Mouse (Mus musculus) heart, postnatal 0 days (tissue): ENCODE results near the gene Katna1. TPM values are rescaled to one million over a fixed set of nuclear protein-coding genes. Genes with fewer than 3 reads are reported as not detected.

Experiments used
- ATAC-seq: fragments of 200-750 bp; cut with Nextera tagmentation; 2 replicates; pipeline ENCODE4 v1.8.0; 2017; ENCODE audit warnings: low read depth, moderate number of reproducible peaks, moderate library complexity; ENCODE audit not compliant: insufficient read depth
- DNase-seq: peaks from one replicate; pipeline ENCODE4 v3.0.0-alpha.2; 2016; ENCODE audit warnings: low spot score
- H3K27ac ChIP-seq: fragments of 300-500 bp; sonication (generic); 2 replicates; pipeline ENCODE4 v1.5.1; 2014; ENCODE audit warnings: low read depth, mild to moderate bottlenecking
- H3K27me3 ChIP-seq: fragments of 300-500 bp; sonication (generic); 2 replicates; pipeline ENCODE4 v1.6.1; 2014; ENCODE audit warnings: low read length, mixed read lengths; ENCODE audit not compliant: control insufficient read depth, insufficient read depth
- H3K36me3 ChIP-seq: fragments of 300-500 bp; sonication (generic); replicated peaks from 2 replicates; pipeline ENCODE4 v1.6.1; 2014; ENCODE audit warnings: low read length, mixed read lengths; ENCODE audit not compliant: control insufficient read depth, insufficient read depth
- H3K4me1 ChIP-seq: fragments of 300-500 bp; sonication (generic); 2 replicates; pipeline ENCODE4 v1.6.1; 2014; ENCODE audit warnings: antibody characterized with exemption; ENCODE audit not compliant: control insufficient read depth, insufficient read depth
- H3K4me2 ChIP-seq: fragments of 300-500 bp; sonication (generic); 2 replicates; pipeline ENCODE4 v1.6.1; 2014; ENCODE audit warnings: low read depth, mild to moderate bottlenecking, low read length, moderate library complexity
- H3K4me3 ChIP-seq: fragments of 300-500 bp; sonication (generic); 2 replicates; pipeline ENCODE4 v1.5.1; 2014; ENCODE audit warnings: low read depth, low read length
- H3K9ac ChIP-seq: fragments of 300-500 bp; sonication (generic); replicated peaks from 2 replicates; pipeline ENCODE4 v1.6.1; 2014; ENCODE audit warnings: low read depth, low read length, mixed read lengths
- H3K9me3 ChIP-seq: fragments of 300-500 bp; sonication (generic); replicated peaks from 2 replicates; pipeline ENCODE4 v1.6.1; 2016; ENCODE audit warnings: low read length; ENCODE audit not compliant: control insufficient read depth
- CTCF ChIP-seq: IDR thresholded peaks from 2 replicates; pipeline ENCODE4 v1.5.1; 2016; ENCODE audit warnings: antibody characterized with exemption, control low read depth, low read depth
- EP300 ChIP-seq: IDR thresholded peaks from 2 replicates; pipeline ENCODE4 v1.6.1; 2016; ENCODE audit warnings: antibody characterized with exemption, low read depth
- WGBS: fragments of 180-500 bp; shearing (Covaris S2); extraction: QIAGEN DNeasy Blood & Tissue Kit; methylation state at CpG from one replicate; pipeline ENCODE4 v1.1.7; 2014; 5-methylcytosine and 5-hydroxymethylcytosine counted together
- polyA plus RNA-seq: library from polyadenylated mRNA; unstranded; fragments of >200 nt; fragmentation: Nextera tagmentation; extraction: Ambion mirVana; gene quantifications from 2 replicates; pipeline ENCODE4 v1.2.1, GENCODE M21; 2015
- total RNA-seq: library from RNA; depleted of rRNA; stranded (reverse); fragments of >200 nt; gene quantifications from 2 replicates; pipeline ENCODE4 v1.2.3, GENCODE M21; 2014; ENCODE audit warnings: low replicate concordance

Katna1 gene
- total and polyA plus RNA-seq, 2 experiments from 2014 or later: 22.8 to 36.0 TPM

DNA sequence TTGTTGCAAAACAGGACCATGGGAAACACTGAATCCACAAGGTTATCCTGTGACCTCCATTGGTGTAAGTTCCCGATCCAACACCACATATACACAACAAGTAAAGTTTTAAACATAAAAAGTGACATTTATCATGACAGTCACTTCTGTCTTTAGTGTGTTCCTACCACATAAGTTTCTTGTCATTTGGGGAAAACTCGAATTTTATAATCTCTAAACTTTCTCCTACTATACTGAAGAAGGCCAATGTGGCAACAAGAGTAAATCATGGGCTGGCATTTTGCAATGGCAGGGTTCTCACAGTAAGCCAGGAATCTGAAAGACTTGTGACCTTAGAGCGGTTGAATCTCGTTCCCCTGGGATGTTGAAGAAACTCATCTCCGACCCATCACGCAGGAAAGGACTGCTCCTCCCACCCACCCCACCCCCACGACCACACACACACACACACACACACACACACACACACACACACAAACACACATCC lies 54.0 kb downstream of the Katna1 start:
- no peaks in the 10 kb centered on the region for H3K27me3 ChIP-seq
- H3K27ac ChIP-seq: no peak overlapping the region
- no peak for TF ChIP-seq CTCF
- no peak for TF ChIP-seq EP300
- H3K9ac ChIP-seq: peak overlapping the region; percentile 85
- peaks cover 29% of the 10 kb centered on the region for H3K36me3 ChIP-seq
- ATAC-seq (no peak), DNase-seq (no peak)
- WGBS: 23% methylated on average over 7 of the region's 7 CpGs
- peak overlapping the region; percentile 76 for H3K4me3 ChIP-seq
- no peaks in the 10 kb centered on the region for H3K4me1 ChIP-seq
- H3K9me3 ChIP-seq: no peaks in the 10 kb centered on the region
- H3K4me2 ChIP-seq: peak overlapping the region; percentile 87

DNA sequence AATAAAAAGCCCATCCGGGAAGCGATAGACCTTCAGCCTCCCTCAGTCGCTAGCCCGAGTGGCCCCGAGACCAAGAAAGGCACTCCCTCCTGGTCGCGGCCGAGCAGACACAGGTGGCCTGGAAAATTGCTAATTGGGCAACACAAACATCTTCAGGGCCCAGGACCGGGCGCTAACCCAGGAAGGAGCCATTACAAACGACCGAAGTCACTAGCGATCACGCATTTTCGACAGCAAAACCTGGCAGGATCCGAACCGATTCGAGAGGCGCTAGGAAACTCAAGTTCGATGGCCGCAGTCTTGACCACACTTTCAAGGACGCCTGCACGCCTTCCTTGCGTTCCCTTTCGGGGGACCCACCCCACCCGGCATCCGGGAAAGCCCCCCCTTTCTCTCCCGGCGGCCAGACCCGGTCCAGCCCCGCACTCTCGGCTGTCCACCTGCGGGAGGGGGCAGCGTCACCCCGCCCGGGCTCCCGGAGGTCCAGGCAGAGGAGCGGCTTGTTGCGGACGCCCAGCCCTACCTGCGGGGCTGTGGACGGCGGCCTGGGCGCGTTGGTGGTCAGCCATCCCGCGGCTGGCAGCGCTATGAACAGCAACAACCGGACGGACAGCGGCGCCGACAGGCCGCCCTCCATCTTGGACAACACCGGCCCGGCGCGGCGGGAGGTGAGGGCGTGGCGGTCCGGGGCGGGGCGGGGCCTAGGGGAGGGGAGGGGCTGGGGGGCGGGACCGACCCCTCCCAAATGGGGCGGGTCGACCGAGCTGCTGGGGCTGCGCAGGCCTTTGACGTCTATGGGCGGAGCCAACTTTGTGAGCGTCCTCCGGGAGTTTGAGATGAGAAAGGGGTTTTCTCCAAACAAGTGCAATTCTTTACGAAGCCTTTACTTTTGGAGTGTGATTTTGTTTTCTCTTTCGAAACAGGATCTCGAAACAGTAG lies 54.7 kb downstream of the Katna1 start:
- H3K9me3 ChIP-seq: no peaks in the 10 kb centered on the region
- peaks cover 26% of the 10 kb centered on the region for H3K36me3 ChIP-seq
- DNase-seq (peak; percentile 81), ATAC-seq (peak; percentile 97)
- peak overlapping the region; percentile 85 for H3K9ac ChIP-seq
- WGBS: under 1% methylated on average over 65 of the region's 77 CpGs
- H3K4me1 ChIP-seq: no peaks in the 10 kb centered on the region
- peak overlapping the region; percentile 76 for H3K4me3 ChIP-seq
- H3K27me3 ChIP-seq: no peaks in the 10 kb centered on the region
- peak overlapping the region; percentile 74 for H3K27ac ChIP-seq
- peak overlapping the region; percentile 87 for H3K4me2 ChIP-seq
- no peak for TF ChIP-seq CTCF
- no peak for TF ChIP-seq EP300

DNA sequence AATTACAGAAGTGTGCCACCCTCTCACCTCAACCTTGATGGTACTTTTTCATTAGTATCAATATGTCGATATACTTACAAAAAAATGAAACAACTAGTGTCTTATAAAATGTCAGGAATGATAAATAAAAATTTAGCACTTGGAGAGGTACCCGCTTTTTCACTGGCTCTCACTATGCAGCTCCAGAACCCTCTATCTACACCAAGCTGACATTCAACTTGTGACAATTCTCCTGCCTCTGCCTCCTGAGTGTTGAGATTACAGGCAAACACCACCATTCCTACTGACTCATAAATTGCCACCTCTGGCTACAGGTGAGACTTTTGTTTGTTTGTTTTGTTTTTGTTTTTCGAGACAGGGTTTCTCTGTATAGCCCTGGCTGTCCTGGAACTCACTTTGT lies 55.4 kb downstream of the Katna1 start:
- Histone ChIP-seq H3K4me3 (peak overlapping the region; percentile 76), H3K9ac (peak overlapping the region; percentile 85), H3K4me2 (peak overlapping the region; percentile 87), H3K4me1 (no peaks in the 10 kb centered on the region), H3K9me3 (no peaks in the 10 kb centered on the region), H3K27me3 (no peaks in the 10 kb centered on the region), H3K36me3 (peaks cover 22% of the 10 kb centered on the region), H3K27ac (peak overlapping the region; percentile 13; the same call in 1 of the 2 replicates)
- TF ChIP-seq EP300 (no peak), CTCF (no peak)
- ATAC-seq (no peak; the same call in 1 of the 2 replicates), DNase-seq (no peak)
- 46% methylated on average over 3 of the region's 3 CpGs for WGBS

DNA sequence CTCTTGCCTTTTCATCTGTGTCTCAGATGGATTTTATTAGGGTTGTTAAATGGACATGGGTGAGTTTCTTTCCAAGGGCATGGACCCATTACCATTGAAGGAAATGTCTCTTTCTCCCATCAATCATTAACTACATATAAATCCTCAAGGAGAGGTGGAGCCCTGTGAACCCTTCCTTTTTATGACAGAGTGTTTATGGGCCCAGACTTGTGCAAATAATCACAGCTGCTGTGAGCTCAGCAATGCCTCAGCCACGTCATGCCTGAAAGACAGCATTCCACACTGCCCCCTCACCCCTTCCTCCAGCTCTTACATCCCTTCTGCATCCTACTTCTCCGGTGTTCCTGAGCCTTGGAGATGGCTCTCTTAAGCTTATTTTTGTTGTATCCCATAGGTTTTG lies 61.5 kb downstream of the Katna1 start:
- Histone ChIP-seq H3K4me1 (0 out of 2 replicates have a peak, but pooled peaks cover 4% of the 10 kb centered on the region), H3K4me3 (no peak overlapping the region), H3K9ac (no peak overlapping the region), H3K27ac (no peak overlapping the region), H3K27me3 (no peaks in the 10 kb centered on the region), H3K4me2 (no peak overlapping the region), H3K9me3 (no peaks in the 10 kb centered on the region), H3K36me3 (peaks cover 10% of the 10 kb centered on the region; the same call in 1 of the 2 replicates)
- no peak for TF ChIP-seq EP300
- TF ChIP-seq CTCF: no peak
- ATAC-seq (no peak), DNase-seq (no peak)
- WGBS: 54% methylated on average over 2 of the region's 2 CpGs

DNA sequence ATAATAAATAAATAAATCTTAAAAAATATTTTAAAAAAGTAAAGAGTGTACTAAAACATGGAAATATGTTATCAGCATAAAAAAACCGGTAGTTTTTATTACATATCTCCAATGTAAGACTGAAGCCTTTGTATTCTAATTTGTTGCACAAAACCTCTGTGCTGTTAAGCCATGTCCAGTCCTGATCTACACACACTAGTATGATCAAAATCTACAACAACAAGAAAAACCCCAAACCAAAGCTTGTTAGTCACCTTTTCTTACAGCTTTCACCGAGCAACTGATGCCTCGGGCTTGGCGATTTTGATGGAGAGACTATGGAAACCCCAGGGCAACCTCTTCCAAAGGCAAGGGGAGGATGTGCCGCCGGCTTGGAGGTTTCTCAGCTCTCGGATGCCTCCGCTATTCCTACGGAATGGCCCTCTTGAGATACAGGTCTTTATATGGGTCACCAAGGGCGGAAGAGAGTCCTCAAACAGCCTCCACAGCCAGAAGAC lies 66.5 kb downstream of the Katna1 start:
- H3K27me3 ChIP-seq: no peaks in the 10 kb centered on the region
- H3K27ac ChIP-seq: peak overlapping the region; percentile 68
- peak; percentile 39 for ATAC-seq
- H3K4me3 ChIP-seq: peak overlapping the region; percentile 70
- peak overlapping the region; percentile 83 for H3K9ac ChIP-seq
- 1% methylated on average over 10 of the region's 10 CpGs for WGBS
- TF ChIP-seq CTCF: no peak
- no peak for TF ChIP-seq EP300
- no peak for DNase-seq
- no peaks in the 10 kb centered on the region for H3K9me3 ChIP-seq
- H3K36me3 ChIP-seq: peaks cover 22% of the 10 kb centered on the region
- H3K4me2 ChIP-seq: peak overlapping the region; percentile 68
- peaks cover 10% of the 10 kb centered on the region for H3K4me1 ChIP-seq
